Mouse (Mus musculus): ENCODE data around the gene Tcaf2. TPM values are rescaled to one million over a fixed set of nuclear protein-coding genes. Genes with fewer than 3 reads are reported as not detected.

The Tcaf2 gene
- total RNA-seq (2021) = 1 to 10 TPM; 2.7 to 3.6 TPM
- polyA plus RNA-seq (2012; rRNA removed) = 1.1 TPM in 2 replicates
- long read RNA-seq, partial matches to known transcripts = 0 of 1 reads
- long read RNA-seq, other reads (novel, unspliced or antisense) = 1 of 1 reads

- Histone ChIP-seq H3K9ac (ENCODE audit: low read depth, low read length) (peak within 1 kb of the TSS; percentile 32), H3K36me3 (ENCODE audit: control insufficient read depth, insufficient read depth, low read length) (no peaks in the 10 kb centered on the region), H3K79me2 (replicated peaks; ENCODE audit: control insufficient read depth, insufficient read depth, low read length) (no peaks in the 10 kb centered on the region), H3K4me1 (ENCODE audit: control insufficient read depth, insufficient read depth, low read length) (no peaks in the 10 kb centered on the region; the same call in 1 of the 2 replicates), H3K4me3 (peak within 1 kb of the TSS; percentile 34), H3K27ac (peak within 1 kb of the TSS; percentile 27; the same call in 1 of the 2 replicates), H3K27me3 (ENCODE audit: control insufficient read depth, insufficient read depth, low read length) (no peaks in the 10 kb centered on the region)
- peak; percentile 92 for DNase-seq
- WGBS = 1% methylated on average over 23 of the region's 23 CpGs
- TF ChIP-seq POLR2A (IDR thresholded peaks at IDR 0.05; ENCODE audit: insufficient read depth, low read depth, low read length) (peak; percentile 36; the same call in 1 of the 2 replicates), EP300 (IDR thresholded peaks at IDR 0.05; ENCODE audit: insufficient read depth, low read depth, low read length) (0 out of 2 replicates have a peak, but pooled peaks have one; percentile 68), CTCF (IDR thresholded peaks at IDR 0.05) (peak; percentile 92)
- intact Hi-C loops (cut with DNase I) = loop anchor here (5.0 kb wide), 1 partner anchor 47 kb away; no protein-coding TSS in a partner anchor
Observed at GRCm38 (mm10) chr6:42644912-42645549, at the start of gene Tcaf2. Gene Tcaf2 (minus strand): TSS chr6:42645254.

GRCm38 (mm10) chr6:42692517-42693190 lies 47.6 kb upstream of the Tcaf2 start:
- TF ChIP-seq CTCF (IDR thresholded peaks at IDR 0.05) (no peak), EP300 (IDR thresholded peaks at IDR 0.05; ENCODE audit: insufficient read depth, low read depth, low read length) (0 out of 2 replicates have a peak, but pooled peaks have one; percentile 16), POLR2A (IDR thresholded peaks at IDR 0.05; ENCODE audit: insufficient read depth, low read depth, low read length) (peak; percentile 70)
- Histone ChIP-seq H3K4me1 (ENCODE audit: control insufficient read depth, insufficient read depth, low read length) (no peaks in the 10 kb centered on the region; the same call in 1 of the 2 replicates), H3K27me3 (ENCODE audit: control insufficient read depth, insufficient read depth, low read length) (no peaks in the 10 kb centered on the region), H3K9ac (ENCODE audit: low read depth, low read length) (peak overlapping the region; percentile 85), H3K79me2 (replicated peaks; ENCODE audit: control insufficient read depth, insufficient read depth, low read length) (no peaks in the 10 kb centered on the region), H3K4me3 (peak overlapping the region; percentile 85), H3K27ac (peak overlapping the region; percentile 47), H3K36me3 (ENCODE audit: control insufficient read depth, insufficient read depth, low read length) (no peaks in the 10 kb centered on the region; the same call in 1 of the 2 replicates)
- WGBS = under 1% methylated on average over 32 of the region's 32 CpGs
- DNase-seq = peak; percentile 84 to 88
- intact Hi-C loops (cut with DNase I) = loop anchor here (2.0 to 10.0 kb wide), 3 partner anchors 16 to 428 kb away; partner anchors contain the start of genes Casp2 and Tmem139

GRCm38 (mm10) chr6:42692154-42692516 lies 47.1 kb upstream of the Tcaf2 start:
- Histone ChIP-seq H3K36me3 (ENCODE audit: control insufficient read depth, insufficient read depth, low read length) (no peaks in the 10 kb centered on the region; the same call in 1 of the 2 replicates), H3K4me3 (peak overlapping the region; percentile 85), H3K79me2 (replicated peaks; ENCODE audit: control insufficient read depth, insufficient read depth, low read length) (no peaks in the 10 kb centered on the region), H3K9ac (ENCODE audit: low read depth, low read length) (peak overlapping the region; percentile 85), H3K27me3 (ENCODE audit: control insufficient read depth, insufficient read depth, low read length) (no peaks in the 10 kb centered on the region), H3K4me1 (ENCODE audit: control insufficient read depth, insufficient read depth, low read length) (no peaks in the 10 kb centered on the region; the same call in 1 of the 2 replicates), H3K27ac (peak overlapping the region; percentile 47)
- peak; percentile 83 to 86 for DNase-seq
- intact Hi-C loops (cut with DNase I) = loop anchor here (2.0 to 10.0 kb wide), 3 partner anchors 17 to 427 kb away; partner anchors contain the start of genes Casp2 and Tmem139
- TF ChIP-seq EP300 (IDR thresholded peaks at IDR 0.05; ENCODE audit: insufficient read depth, low read depth, low read length) (0 out of 2 replicates have a peak, but pooled peaks have one; percentile 24), POLR2A (IDR thresholded peaks at IDR 0.05; ENCODE audit: insufficient read depth, low read depth, low read length) (0 out of 2 replicates have a peak, but pooled peaks have one; percentile 29), CTCF (IDR thresholded peaks at IDR 0.05) (no peak)
- WGBS = 1% methylated on average over 10 of the region's 10 CpGs

- no peak overlapping the region for H3K9ac ChIP-seq (ENCODE audit: low read depth, low read length)
- peaks cover 5% of the 10 kb centered on the region for H3K36me3 ChIP-seq (ENCODE audit: control insufficient read depth, insufficient read depth, low read length)
- intact Hi-C loops (cut with DNase I) = loop anchor here (5.0 to 10.0 kb wide), 2 partner anchors 47 to 425 kb away; partner anchors contain the start of genes Casp2 and Tmem139
- no peak for DNase-seq
- no peaks in the 10 kb centered on the region for H3K27me3 ChIP-seq (ENCODE audit: control insufficient read depth, insufficient read depth, low read length)
- no peaks in the 10 kb centered on the region; the same call in 1 of the 2 replicates for H3K4me1 ChIP-seq (ENCODE audit: control insufficient read depth, insufficient read depth, low read length)
- no peak overlapping the region for H3K4me3 ChIP-seq
- no peak overlapping the region for H3K27ac ChIP-seq
- no peaks in the 10 kb centered on the region for H3K79me2 ChIP-seq (replicated peaks; ENCODE audit: control insufficient read depth, insufficient read depth, low read length)
- no peak for TF ChIP-seq CTCF (IDR thresholded peaks at IDR 0.05)
- TF ChIP-seq POLR2A (IDR thresholded peaks at IDR 0.05; ENCODE audit: insufficient read depth, low read depth, low read length) = no peak
- no peak for TF ChIP-seq EP300 (IDR thresholded peaks at IDR 0.05; ENCODE audit: insufficient read depth, low read depth, low read length)
Observed at GRCm38 (mm10) chr6:42689761-42690160, 44.7 kb upstream of the Tcaf2 start.

- H3K4me3 ChIP-seq = no peak overlapping the region
- WGBS = 91% methylated on average over 5 of the region's 5 CpGs
- H3K27ac ChIP-seq = no peak overlapping the region
- H3K36me3 ChIP-seq (ENCODE audit: control insufficient read depth, insufficient read depth, low read length) = peaks cover 5% of the 10 kb centered on the region
- no peaks in the 10 kb centered on the region; the same call in 1 of the 2 replicates for H3K4me1 ChIP-seq (ENCODE audit: control insufficient read depth, insufficient read depth, low read length)
- no peak for TF ChIP-seq EP300 (IDR thresholded peaks at IDR 0.05; ENCODE audit: insufficient read depth, low read depth, low read length)
- no peaks in the 10 kb centered on the region for H3K27me3 ChIP-seq (ENCODE audit: control insufficient read depth, insufficient read depth, low read length)
- intact Hi-C loops (cut with DNase I) = no loop called here
- DNase-seq = no peak
- H3K79me2 ChIP-seq (replicated peaks; ENCODE audit: control insufficient read depth, insufficient read depth, low read length) = no peaks in the 10 kb centered on the region
- no peak overlapping the region for H3K9ac ChIP-seq (ENCODE audit: low read depth, low read length)
Observed at GRCm38 (mm10) chr6:42687907-42688306, 42.9 kb upstream of the Tcaf2 start.

Measured in heart, adult 2 months (tissue).